Mouse (Mus musculus) ES-E14 (cell line): ENCODE results near the gene Bcl2l10.

Experiments
- MAFK ChIP-seq: IDR thresholded peaks from 2 replicates; pipeline ENCODE4 v1.6.1; 2014; ENCODE audit warnings: mild to moderate bottlenecking, low read depth, low read length, inconsistent platforms; ENCODE audit not compliant: insufficient read depth
- ZC3H11A ChIP-seq: IDR thresholded peaks from 2 replicates; pipeline ENCODE4 v1.6.1; 2012; ENCODE audit warnings: low read depth, mild to moderate bottlenecking, inconsistent platforms, low read length, borderline replicate concordance
- ZNF384 ChIP-seq: IDR thresholded peaks from 2 replicates; pipeline ENCODE4 v1.6.1; 2012; ENCODE audit warnings: low read depth, low read length, inconsistent platforms

DNA sequence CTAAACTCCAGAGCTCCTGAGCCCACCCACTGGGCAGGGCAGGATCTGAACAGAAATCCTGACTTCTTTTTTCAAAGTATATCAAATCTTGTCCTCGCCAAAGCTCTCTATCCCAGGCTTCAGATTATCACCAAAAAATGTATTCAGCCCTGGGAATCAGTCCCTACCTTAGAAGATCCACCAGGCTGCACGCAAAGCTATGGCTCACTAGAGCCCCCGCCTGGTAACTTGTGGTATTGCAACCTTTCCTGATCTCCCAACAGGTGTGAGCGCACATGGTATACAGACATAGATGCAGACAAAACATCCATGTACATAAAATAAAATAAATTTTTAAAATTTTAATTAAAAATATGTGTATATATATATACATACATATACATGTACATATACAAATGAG lies 35.5 kb upstream of the Bcl2l10 start:
- no peak for TF ChIP-seq ZC3H11A
- no peak for TF ChIP-seq ZNF384
- TF ChIP-seq MAFK, result no peak
